Mouse (Mus musculus) olfactory bulb, adult 2 months (tissue): ENCODE results near the gene Zfp385b.

Experiments
- CTCF ChIP-seq: fragments of 200-500 bp; IDR thresholded peaks from 2 replicates; pipeline ENCODE4 v1.5.1; 2012; ENCODE audit warnings: low read depth, mild to moderate bottlenecking, low read length, moderate library complexity; ENCODE audit not compliant: insufficient read depth
- POLR2A ChIP-seq: fragments of 200-500 bp; IDR thresholded peaks from 2 replicates; pipeline ENCODE4 v1.6.1; 2012; ENCODE audit warnings: mild to moderate bottlenecking, low read depth, low read length, moderate library complexity; ENCODE audit not compliant: insufficient read depth

- TF ChIP-seq POLR2A (no peak), CTCF (no peak)
Observed at GRCm38 (mm10) chr2:77790846-77791245, 28.6 kb downstream of the Zfp385b start.
